Comparison of ENCODE assay signal across 32 mouse cellular contexts in genomic region chr5:24084835-24085234, GRCm38 (mm10).
"Had no signal": no experiment of that assay in that cellular context is flagged by ENCODE, and none has a peak within 500 bp of the region (broad histone marks: within the 10 kb centered on the region; RNA-seq: fewer than 3 reads in every experiment).

No protein-coding gene starts in this region.

- H3K9me3 ChIP-seq: limb, embryonic 10.5 days; limb, embryonic 12.5 days; limb, embryonic 13.5 days; limb, embryonic 15.5 days; liver, embryonic 12.5 days; liver, embryonic 13.5 days; liver, embryonic 15.5 days; lung, embryonic 15.5 days; megakaryocyte, embryonic 14.5 days; midbrain, embryonic 10.5 days; midbrain, embryonic 12.5 days; midbrain, embryonic 13.5 days; midbrain, embryonic 15.5 days; neural tube, embryonic 12.5 days had no signal

- H3K4me3 ChIP-seq: limb, embryonic 10.5 days; limb, embryonic 12.5 days; limb, embryonic 13.5 days; limb, embryonic 15.5 days; liver, embryonic 12.5 days; liver, embryonic 13.5 days; liver, embryonic 15.5 days; lung, embryonic 15.5 days; megakaryocyte, embryonic 14.5 days; midbrain, embryonic 10.5 days; midbrain, embryonic 12.5 days; midbrain, embryonic 13.5 days; midbrain, embryonic 15.5 days; myocyte; neural tube, embryonic 12.5 days had no signal

- H3K4me1 ChIP-seq: limb, embryonic 10.5 days; limb, embryonic 12.5 days; limb, embryonic 13.5 days; limb, embryonic 15.5 days; liver, embryonic 12.5 days; liver, embryonic 13.5 days; liver, embryonic 15.5 days; lung, embryonic 15.5 days; megakaryocyte, embryonic 14.5 days; neural tube, embryonic 12.5 days had no signal

- ATAC-seq: liver, embryonic 12.5 days; liver, postnatal 0 days; lung, postnatal 0 days; midbrain, embryonic 13.5 days; midbrain, embryonic 15.5 days; midbrain, embryonic 16.5 days had no signal

- DNase-seq: left cerebral cortex, postnatal 4 days; liver; liver, embryonic 13.5 days; liver, postnatal 0 days; lung, adult 18-20 months; lung, adult 2 months; lung, embryonic 14.5 days; lung, postnatal 10 days; lung, postnatal 14 days; lung, postnatal 36 days; lung, postnatal 4 days; midbrain, embryonic 14.5 days had no signal

- H3K36me3 ChIP-seq: limb, embryonic 10.5 days; limb, embryonic 12.5 days; limb, embryonic 13.5 days; limb, embryonic 15.5 days; liver, embryonic 12.5 days; liver, embryonic 13.5 days; liver, embryonic 15.5 days; lung, embryonic 15.5 days; midbrain, embryonic 10.5 days; midbrain, embryonic 12.5 days; midbrain, embryonic 13.5 days; midbrain, embryonic 15.5 days; neural tube, embryonic 12.5 days had no signal

- H3K9ac ChIP-seq: limb, embryonic 12.5 days; limb, embryonic 13.5 days; limb, embryonic 15.5 days; liver, embryonic 12.5 days; liver, embryonic 13.5 days; liver, embryonic 14.5 days; liver, embryonic 15.5 days; liver, postnatal 0 days; lung, embryonic 14.5 days; lung, embryonic 15.5 days; midbrain, embryonic 12.5 days; midbrain, embryonic 13.5 days; midbrain, embryonic 15.5 days; neural tube, embryonic 12.5 days had no signal

- H3K27me3 ChIP-seq: limb, embryonic 12.5 days; limb, embryonic 13.5 days; limb, embryonic 15.5 days; lung, embryonic 15.5 days; midbrain, embryonic 15.5 days; neural tube, embryonic 12.5 days had no signal

- H3K27ac ChIP-seq: limb, embryonic 10.5 days; limb, embryonic 12.5 days; limb, embryonic 13.5 days; limb, embryonic 15.5 days; liver, embryonic 12.5 days; liver, embryonic 13.5 days; liver, embryonic 14.5 days; liver, embryonic 15.5 days; lung, embryonic 15.5 days; macrophage; midbrain, embryonic 10.5 days; midbrain, embryonic 12.5 days; midbrain, embryonic 13.5 days; midbrain, embryonic 15.5 days; neural tube, embryonic 12.5 days had no signal

- H3K4me2 ChIP-seq: limb, embryonic 12.5 days; limb, embryonic 13.5 days; limb, embryonic 15.5 days; liver, embryonic 11.5 days; liver, embryonic 12.5 days; liver, embryonic 13.5 days; liver, embryonic 15.5 days; lung, embryonic 14.5 days; lung, embryonic 15.5 days; midbrain, embryonic 11.5 days; midbrain, embryonic 12.5 days; midbrain, embryonic 13.5 days; midbrain, embryonic 15.5 days; neural tube, embryonic 12.5 days had no signal
